Mouse (Mus musculus) C2C12 (cell line): ENCODE results near the gene Antxrl.

Source experiments
- CTCF ChIP-seq: IDR thresholded peaks from one replicate; pipeline ENCODE4 v1.5.1; 2011; ENCODE audit not compliant: control insufficient read depth, insufficient read depth, insufficient read length
- FOSL1 ChIP-seq: IDR thresholded peaks from one replicate; pipeline ENCODE4 v1.8.0; 2011; ENCODE audit warnings: mild to moderate bottlenecking, low read length; ENCODE audit not compliant: poor library complexity, insufficient read depth, severe bottlenecking
- MAX ChIP-seq: IDR thresholded peaks from one replicate; pipeline ENCODE4 v1.6.1; 2011; ENCODE audit warnings: mild to moderate bottlenecking, control low read depth
- MYOG ChIP-seq: IDR thresholded peaks from one replicate; pipeline ENCODE4 v1.6.1; 2011; ENCODE audit not compliant: control insufficient read depth, insufficient read length; ENCODE audit errors: extremely low read depth

- no peak for TF ChIP-seq CTCF
- TF ChIP-seq MAX: no peak
- TF ChIP-seq MYOG: no peak
- TF ChIP-seq FOSL1: no peak
These were observed 18.5 kb upstream of the Antxrl start for GRCm38 (mm10) chr14:34033841-34034610.
